Mouse (Mus musculus): ENCODE results near the gene Ubc. TPM values are rescaled to one million over a fixed set of nuclear protein-coding genes. Genes with fewer than 3 reads are reported as not detected.
"Not testable (repeated sequence)": the region's sequence is repeated elsewhere in the genome, so short reads cannot be mapped to it uniquely, and the experiment has no call there.

Ubc gene
- total RNA-seq, 2 experiments from 2014 or later = 934 to 1,069 TPM

- DNase-seq = peak; percentile 92 to 94
- intact Hi-C loops (cut with DNase I) = no loop called here
Observed at GRCm38 (mm10) chr5:125405546-125406248, 15.7 kb upstream of the Ubc start.

DNA sequence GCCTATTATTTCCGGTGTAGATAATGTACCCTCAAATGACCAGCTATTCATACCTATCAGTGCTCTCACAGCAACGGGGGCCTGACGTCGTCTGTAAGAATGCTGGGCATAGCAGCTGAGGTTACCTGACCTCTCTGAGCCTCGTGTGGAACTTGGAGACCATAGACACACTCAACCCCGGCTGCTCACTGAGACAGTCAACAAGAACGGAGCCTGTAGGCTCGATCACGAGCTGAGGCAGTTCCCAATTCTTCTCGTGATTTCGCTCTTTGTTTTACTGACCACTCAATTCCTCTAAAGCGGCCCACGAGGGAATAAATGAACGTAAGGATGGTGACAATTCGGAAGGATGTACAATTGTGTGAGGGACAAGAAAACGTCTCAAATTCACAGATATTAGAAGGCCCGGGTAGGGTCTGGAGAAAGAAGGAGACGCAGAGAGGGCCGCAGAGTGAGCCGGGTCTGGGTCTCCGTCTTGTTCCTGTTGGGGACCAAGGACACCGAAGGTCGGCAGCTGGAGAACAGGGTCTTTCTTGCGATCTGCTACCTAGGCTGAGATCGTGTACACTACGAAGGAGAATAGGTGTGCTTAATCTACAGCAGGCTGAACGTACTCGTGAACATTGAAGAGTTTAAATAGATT is 15.0 kb upstream of the Ubc start:
- DNase-seq = peak in 1 of 2 experiments; percentile 72
- intact Hi-C loops (cut with DNase I) = no loop called here

GRCm38 (mm10) chr5:125404536-125404902 is 14.5 kb upstream of the Ubc start:
- intact Hi-C loops (cut with DNase I) = no loop called here

GRCm38 (mm10) chr5:125403481-125404465 is 13.8 kb upstream of the Ubc start:
- intact Hi-C loops (cut with DNase I) = no loop called here
- DNase-seq = peak; percentile 76 to 82

More at GRCm38 (mm10) chr5:125404536-125404902, 14.5 kb upstream of the Ubc start:
- no peak for DNase-seq

- intact Hi-C loops (cut with DNase I) = no loop called here
- no peak for DNase-seq
Observed at GRCm38 (mm10) chr5:125402991-125403390, 13.0 kb upstream of the Ubc start.

GRCm38 (mm10) chr5:125402476-125402875 is 12.5 kb upstream of the Ubc start:
- intact Hi-C loops (cut with DNase I) = no loop called here
- DNase-seq = no peak

DNA sequence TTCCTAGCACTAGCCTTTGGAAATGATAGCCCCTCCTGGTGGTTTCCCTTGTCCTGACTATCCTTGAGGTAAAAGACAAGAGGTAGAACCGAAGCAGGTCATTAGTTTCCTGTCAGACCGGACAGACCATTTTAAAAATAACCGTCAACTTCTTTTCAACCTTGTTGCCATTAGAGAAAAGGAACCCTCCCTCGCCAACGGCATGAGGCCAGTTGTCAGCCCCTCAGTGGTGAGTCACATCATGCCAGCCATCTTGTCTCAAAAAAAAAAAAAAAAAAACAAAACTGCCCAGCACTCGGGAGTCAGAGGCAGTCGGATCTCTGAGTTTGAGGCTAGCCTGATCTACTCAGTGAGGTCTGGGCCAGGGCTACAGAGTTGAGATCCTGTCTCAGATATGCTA is 10.9 kb upstream of the Ubc start:
- DNase-seq = no peak
- intact Hi-C loops (cut with DNase I) = no loop called here

- intact Hi-C loops (cut with DNase I) = no loop called here
- DNase-seq = no peak
Observed at GRCm38 (mm10) chr5:125395008-125395407, 5.0 kb upstream of the Ubc start.

DNA sequence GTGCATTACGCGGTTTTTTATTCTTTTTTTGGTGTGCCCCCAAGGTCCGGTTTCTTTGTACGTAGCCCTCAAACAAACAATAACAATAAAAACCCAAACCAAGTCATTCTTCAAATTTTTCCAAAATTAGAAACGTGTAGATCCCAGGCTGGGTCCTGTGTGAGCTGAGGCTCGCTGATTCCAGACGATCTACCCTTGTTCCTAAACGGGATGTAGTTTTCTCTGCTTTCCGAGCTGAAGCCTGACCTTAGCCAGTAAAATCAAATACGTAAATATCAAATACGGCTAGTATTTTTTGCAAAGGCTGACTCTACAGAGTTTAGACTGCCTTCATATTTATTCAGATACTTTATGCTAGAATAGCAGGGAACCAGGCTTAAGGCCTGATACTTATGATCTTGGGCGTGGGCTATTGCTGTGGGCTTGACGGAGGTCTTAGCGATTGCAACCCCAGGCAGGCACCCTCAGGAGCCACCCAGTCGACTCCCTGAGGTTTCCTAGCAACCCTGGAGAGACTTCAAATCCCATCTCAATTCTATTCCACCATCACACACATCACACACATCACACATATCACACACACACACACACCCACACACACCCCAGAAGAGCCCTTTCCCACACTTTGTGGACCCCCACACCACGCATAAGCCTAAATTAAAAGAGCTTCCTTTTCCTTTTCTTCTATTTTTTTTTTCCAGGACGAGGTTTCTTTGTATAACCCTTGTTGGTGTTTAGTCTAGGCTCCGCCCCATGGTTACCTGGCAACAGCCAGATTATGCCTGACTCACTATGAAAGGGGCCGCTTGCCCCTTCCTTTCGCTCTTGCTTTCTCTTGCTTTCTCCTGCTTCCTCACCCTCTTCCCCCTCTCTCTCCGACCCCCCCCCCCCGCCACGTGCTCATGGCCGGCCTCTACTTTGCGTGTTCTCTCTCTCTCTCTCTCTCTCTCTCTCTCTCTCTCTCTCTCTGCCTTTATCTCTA is 3.9 kb upstream of the Ubc start:
- intact Hi-C loops (cut with DNase I) = no loop called here
- DNase-seq = peak; percentile 89 to 90

DNA sequence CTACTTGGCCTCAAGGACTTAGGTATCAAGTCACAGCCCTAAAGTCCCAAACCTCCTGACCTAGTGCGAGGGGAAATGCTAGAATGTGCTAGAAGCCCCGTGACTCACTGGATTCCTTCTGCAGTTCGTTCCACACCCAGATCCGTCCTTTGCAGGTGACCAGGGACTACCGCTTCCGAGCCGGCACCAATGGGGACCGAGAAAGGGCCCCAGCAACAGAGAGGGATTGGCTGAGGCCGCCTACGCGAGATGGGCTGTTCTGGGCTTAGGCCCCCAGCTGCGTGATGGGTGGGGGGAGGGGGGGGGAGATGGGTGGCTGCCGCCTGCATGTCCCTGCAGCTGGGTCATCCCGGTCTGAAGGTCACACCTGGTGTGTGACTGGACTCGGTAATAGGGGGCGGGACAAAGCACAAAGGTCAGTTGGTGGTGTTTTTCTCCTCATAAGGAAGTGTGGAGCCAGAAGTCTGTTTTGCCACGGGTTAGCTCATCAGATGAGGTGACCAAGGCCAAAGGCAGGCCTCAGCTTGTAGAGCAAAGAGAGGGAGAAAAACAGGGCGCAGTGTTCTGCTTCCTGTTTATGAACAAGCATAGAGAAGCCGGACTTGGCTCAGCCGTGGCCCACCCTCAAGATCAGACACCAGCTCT is 3.1 kb upstream of the Ubc start:
- DNase-seq = peak; percentile 99
- intact Hi-C loops (cut with DNase I) = no loop called here

GRCm38 (mm10) chr5:125392618-125392976 is 2.6 kb upstream of the Ubc start:
- no peak for DNase-seq
- intact Hi-C loops (cut with DNase I) = no loop called here

DNA sequence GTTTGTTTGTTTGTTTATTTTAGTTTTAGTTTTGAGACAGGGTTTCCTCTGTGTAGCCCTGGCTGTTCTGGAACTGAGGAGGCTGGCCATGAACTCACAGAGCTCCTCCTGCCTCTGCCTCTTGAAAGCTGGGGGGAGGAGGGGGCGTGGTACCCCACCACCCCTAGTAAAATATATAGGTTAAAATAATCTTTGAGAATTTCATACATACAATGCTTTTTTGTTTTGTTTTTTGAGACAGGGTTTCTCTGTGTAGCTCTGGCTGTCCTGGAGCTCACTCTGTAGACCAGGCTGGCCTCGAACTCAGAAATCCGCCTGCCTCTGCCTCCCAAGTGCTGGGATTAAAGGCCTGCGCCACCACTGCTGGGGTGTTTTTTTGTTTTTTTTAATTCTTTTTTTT is 2.2 kb upstream of the Ubc start:
- intact Hi-C loops (cut with DNase I); DNase-seq: not testable (repeated sequence)

DNA sequence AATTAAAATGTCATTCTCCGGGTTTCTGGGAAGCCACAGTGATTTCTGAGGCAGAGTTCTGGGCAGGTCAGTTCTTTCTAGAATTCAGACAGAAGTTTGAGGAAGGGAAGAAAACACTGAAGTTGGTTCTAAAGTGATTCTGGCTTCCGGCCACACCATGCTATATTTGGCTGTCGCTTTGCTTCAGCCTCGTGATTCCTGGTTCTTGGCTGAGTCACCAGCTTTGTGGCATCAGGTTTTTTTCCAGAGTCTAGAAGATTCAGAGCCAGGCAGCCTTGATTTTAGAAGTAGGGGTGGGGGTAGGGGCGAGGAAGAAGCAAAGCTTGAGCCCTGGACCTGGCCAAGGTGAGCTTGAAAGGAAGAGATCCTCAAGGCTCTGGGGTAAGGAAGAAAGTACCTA is 1.6 kb upstream of the Ubc start:
- intact Hi-C loops (cut with DNase I) = no loop called here
- DNase-seq = peak; percentile 84 to 88

DNA sequence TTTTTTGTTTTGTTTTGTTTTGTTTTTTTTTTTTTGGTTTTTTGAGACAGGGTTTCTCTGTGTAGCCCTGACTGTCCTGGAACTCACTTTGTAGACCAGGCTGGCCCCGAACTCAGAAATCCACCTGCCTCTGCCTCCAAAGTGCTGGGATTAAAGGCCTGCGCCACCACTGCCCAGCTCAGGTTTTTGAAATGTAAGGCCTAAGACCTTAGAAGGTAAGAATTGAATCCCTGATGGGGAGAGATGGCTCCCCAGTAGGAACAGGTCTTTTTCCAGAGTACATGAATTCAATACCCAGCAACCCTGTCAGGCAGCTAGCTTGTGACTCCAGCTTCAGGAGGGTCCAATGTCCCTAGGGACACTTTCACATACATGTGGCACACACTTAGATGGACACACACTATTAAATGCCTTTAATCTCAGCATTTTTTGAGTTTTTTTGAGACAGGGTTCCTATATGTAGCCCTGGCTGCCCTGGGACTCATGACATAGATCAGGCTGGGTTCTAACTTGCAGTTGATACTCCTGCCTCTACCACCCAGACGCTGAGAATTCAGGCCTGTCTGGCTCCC is 990 bp upstream of the Ubc start:
- DNase-seq = peak; percentile 21 to 28
- intact Hi-C loops (cut with DNase I) = no loop called here

- intact Hi-C loops (cut with DNase I) = no loop called here
Observed at GRCm38 (mm10) chr5:125389131-125389578, 847 bp downstream of the Ubc start, which contains the start of gene Gm10382. Gene Gm10382, plus strand, starts transcription at chr5:125389322.

DNA sequence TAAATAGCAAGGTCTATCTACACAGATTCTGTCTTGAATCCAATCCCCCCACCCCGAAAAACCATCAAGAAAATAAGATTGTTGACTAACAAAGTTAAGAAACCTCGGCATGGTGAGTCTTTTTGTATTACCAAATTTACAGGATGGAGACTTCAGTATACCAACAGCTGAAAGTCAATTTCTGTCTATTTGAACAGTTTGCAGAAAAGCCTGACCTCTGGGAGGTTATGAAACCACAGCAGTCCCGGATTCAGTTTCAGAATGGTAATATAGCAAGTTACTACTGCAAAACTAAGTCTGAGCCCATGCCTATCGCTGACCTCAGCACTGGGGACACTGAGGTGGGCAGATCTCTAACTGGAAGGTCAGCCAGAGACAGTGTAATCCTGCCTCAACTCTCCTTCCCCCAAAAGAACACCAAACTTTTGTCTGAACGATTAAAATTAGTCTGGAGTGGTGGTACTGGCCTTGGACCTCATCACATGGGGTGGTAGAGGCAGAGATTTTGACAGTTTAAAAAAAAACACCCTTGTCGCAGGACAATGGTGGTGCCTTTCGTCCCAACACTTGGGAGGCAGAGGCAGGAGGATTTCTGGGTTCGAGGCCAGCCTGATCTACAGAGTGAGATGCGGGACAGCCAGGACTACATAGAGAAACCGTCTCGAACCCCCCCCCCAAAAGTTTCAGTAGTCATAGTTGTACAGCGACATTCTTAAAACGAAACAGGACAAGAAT is 1.5 kb downstream of the Ubc start:
- peak in 1 of 2 experiments; percentile 19 for DNase-seq
- intact Hi-C loops (cut with DNase I) = no loop called here

More at GRCm38 (mm10) chr5:125389131-125389578, 847 bp downstream of the Ubc start, which contains the start of gene Gm10382:
- peak; percentile 86 to 92 for DNase-seq

GRCm38 (mm10) chr5:125387295-125387694 is 2.7 kb downstream of the Ubc start:
- intact Hi-C loops (cut with DNase I); DNase-seq: not testable (repeated sequence)

GRCm38 (mm10) chr5:125385215-125385940 is 4.6 kb downstream of the Ubc start:
- peak in 1 of 2 experiments; percentile 37 for DNase-seq
- intact Hi-C loops (cut with DNase I) = no loop called here
